Mouse (Mus musculus) CH12.LX (cell line): ENCODE measurements around the gene Col8a1. TPM values are rescaled to one million over a fixed set of nuclear protein-coding genes. Genes with fewer than 3 reads are reported as not detected.
A peak's percentile ranks its signal among the peaks of the same experiment; 100 is the strongest.

ENCODE experiments used
- DNase-seq: peaks from one replicate; pipeline ENCODE4 v3.0.0-alpha.2; 2013; ENCODE audit errors: extremely low read depth
- H3K27ac ChIP-seq: 2 replicates; pipeline ENCODE4 v1.5.1; 2012; ENCODE audit warnings: low read depth, mild to moderate bottlenecking, control low read depth, moderate library complexity; ENCODE audit not compliant: insufficient read depth
- H3K27me3 ChIP-seq: replicated peaks from 2 replicates; pipeline ENCODE3; 2012; ENCODE audit warnings: inconsistent platforms
- H3K36me3 ChIP-seq, 2 experiments: replicated peaks in 1 of 2; 2 replicates each; pipeline versions ENCODE3 to v1.6.1; 2012; ENCODE audit warnings: inconsistent platforms in 1 of 2, low read length in 1 of 2, mild to moderate bottlenecking in 1 of 2, mixed read lengths in 1 of 2, moderate library complexity in 1 of 2; ENCODE audit not compliant: control insufficient read depth in 1 of 2, insufficient read depth in 1 of 2
- H3K4me1 ChIP-seq, 2 experiments: 2 replicates each; pipeline ENCODE4 v1.6.1; 2012; ENCODE audit warnings: inconsistent platforms in 1 of 2, moderate library complexity in 1 of 2; ENCODE audit not compliant: insufficient read depth in 2 of 2, control insufficient read depth in 1 of 2
- H3K4me2 ChIP-seq: 2 replicates; pipeline ENCODE4 v1.6.1; 2012; ENCODE audit warnings: low read depth, mild to moderate bottlenecking, control low read depth; ENCODE audit not compliant: poor library complexity, insufficient read depth, severe bottlenecking
- H3K4me3 ChIP-seq, 3 experiments: fragments of 150-350 bp in 1 of 3; sonication (generic) in 1 of 3; replicated peaks in 1 of 3; 2 replicates each; pipeline versions ENCODE3 to v1.5.1; 2011 to 2012; ENCODE audit warnings: low read depth in 2 of 3, low read length in 2 of 3, mild to moderate bottlenecking in 2 of 3, moderate library complexity in 2 of 3, control low read depth in 1 of 3, improper control_type of control experiment in 1 of 3, inconsistent platforms in 1 of 3, mixed read lengths in 1 of 3; ENCODE audit not compliant: poor library complexity in 1 of 3
- H3K79me2 ChIP-seq: replicated peaks from 2 replicates; pipeline ENCODE4 v1.6.1; 2012; ENCODE audit warnings: mild to moderate bottlenecking, moderate library complexity; ENCODE audit not compliant: control insufficient read depth, poor library complexity, insufficient read depth, severe bottlenecking; ENCODE audit errors: extremely low read depth
- H3K9ac ChIP-seq: 2 replicates; pipeline ENCODE4 v1.6.1; 2012; ENCODE audit warnings: low read depth, mild to moderate bottlenecking, control low read depth, moderate library complexity; ENCODE audit not compliant: insufficient read depth
- H3K9me3 ChIP-seq: replicated peaks from 2 replicates; pipeline ENCODE3; 2012; ENCODE audit warnings: low read length, inconsistent platforms, mixed read lengths
- BHLHE40 ChIP-seq: IDR thresholded peaks from 2 replicates; pipeline ENCODE4 v1.6.1; 2011; ENCODE audit warnings: mild to moderate bottlenecking, low read depth, low read length, improper control_type of control experiment
- CHD1 ChIP-seq: IDR thresholded peaks from 2 replicates; pipeline ENCODE4 v1.6.1; 2012; ENCODE audit warnings: low read depth, low read length, improper control_type of control experiment, inconsistent platforms
- CHD2 ChIP-seq: IDR thresholded peaks from 2 replicates; pipeline ENCODE4 v1.6.1; 2011; ENCODE audit warnings: low read length, improper control_type of control experiment
- CTCF ChIP-seq, 2 experiments: IDR thresholded peaks in 1 of 2; conservative IDR thresholded peaks in 1 of 2; 2 replicates each; pipeline ENCODE4 v1.5.1; 2011 to 2012; ENCODE audit warnings: low read depth in 2 of 2, low read length in 2 of 2, improper control_type of control experiment in 1 of 2, inconsistent platforms in 1 of 2, mild to moderate bottlenecking in 1 of 2, moderate library complexity in 1 of 2
- E2F4 ChIP-seq: IDR thresholded peaks from 2 replicates; pipeline ENCODE4 v1.6.1; 2011; ENCODE audit warnings: low read depth, low read length, improper control_type of control experiment; ENCODE audit not compliant: insufficient replicate concordance
- ELF1 ChIP-seq: IDR thresholded peaks from 2 replicates; pipeline ENCODE4 v1.6.1; 2014; ENCODE audit warnings: low read depth, mild to moderate bottlenecking, inconsistent platforms, low read length, improper control_type of control experiment
- EP300 ChIP-seq: IDR thresholded peaks from 2 replicates; pipeline ENCODE4 v1.6.1; 2011; ENCODE audit warnings: low read length, improper control_type of control experiment
- ETS1 ChIP-seq: conservative IDR thresholded peaks from 2 replicates; pipeline ENCODE4 v1.6.1; 2012; ENCODE audit warnings: low read depth, mild to moderate bottlenecking, inconsistent platforms, low read length, improper control_type of control experiment, moderate library complexity
- GABPA ChIP-seq: IDR thresholded peaks from 2 replicates; pipeline ENCODE4 v1.6.1; 2012; ENCODE audit warnings: low read depth, low read length, improper control_type of control experiment, inconsistent platforms; ENCODE audit not compliant: insufficient replicate concordance
- HCFC1 ChIP-seq: IDR thresholded peaks from 2 replicates; pipeline ENCODE4 v1.6.1; 2012; ENCODE audit warnings: low read depth, mild to moderate bottlenecking, inconsistent platforms, low read length, improper control_type of control experiment
- IRF4 ChIP-seq: IDR thresholded peaks from 2 replicates; pipeline ENCODE4 v1.6.1; 2014; ENCODE audit warnings: low read depth, mild to moderate bottlenecking, inconsistent platforms, low read length, improper control_type of control experiment
- JUN ChIP-seq: IDR thresholded peaks from 2 replicates; pipeline ENCODE4 v1.6.1; 2011; ENCODE audit warnings: low read depth, mild to moderate bottlenecking, low read length, improper control_type of control experiment, moderate library complexity; ENCODE audit not compliant: insufficient read depth
- JUND ChIP-seq: conservative IDR thresholded peaks from 2 replicates; pipeline ENCODE4 v1.6.1; 2011; ENCODE audit warnings: low read depth, low read length, improper control_type of control experiment
- KAT2A ChIP-seq: IDR thresholded peaks from 2 replicates; pipeline ENCODE4 v1.6.1; 2012; ENCODE audit warnings: low read length, improper control_type of control experiment, inconsistent platforms; ENCODE audit not compliant: insufficient replicate concordance
- MAFK ChIP-seq: IDR thresholded peaks from 2 replicates; pipeline ENCODE4 v1.6.1; 2011; ENCODE audit warnings: low read length, improper control_type of control experiment; ENCODE audit not compliant: insufficient replicate concordance
- MAX ChIP-seq: IDR thresholded peaks from 2 replicates; pipeline ENCODE4 v1.6.1; 2011; ENCODE audit warnings: low read length, improper control_type of control experiment
- MAZ ChIP-seq: IDR thresholded peaks from 2 replicates; pipeline ENCODE4 v1.6.1; 2012; ENCODE audit warnings: low read depth, mild to moderate bottlenecking, inconsistent platforms, low read length, improper control_type of control experiment, moderate library complexity
- MEF2A ChIP-seq: IDR thresholded peaks from 2 replicates; pipeline ENCODE4 v1.6.1; 2014; ENCODE audit warnings: low read depth, mild to moderate bottlenecking, inconsistent platforms, low read length, improper control_type of control experiment, borderline replicate concordance
- MXI1 ChIP-seq: IDR thresholded peaks from 2 replicates; pipeline ENCODE4 v1.6.1; 2011; ENCODE audit warnings: mild to moderate bottlenecking, low read depth, low read length, improper control_type of control experiment
- MYC ChIP-seq: IDR thresholded peaks from 2 replicates; pipeline ENCODE4 v1.6.1; 2011; ENCODE audit warnings: low read depth, mild to moderate bottlenecking, improper control_type of control experiment, low read length
- NELFE ChIP-seq: IDR thresholded peaks from 2 replicates; pipeline ENCODE4 v1.6.1; 2011; ENCODE audit warnings: low read depth, low read length, improper control_type of control experiment
- NRF1 ChIP-seq: IDR thresholded peaks from 2 replicates; pipeline ENCODE4 v1.6.1; 2014; ENCODE audit warnings: low read depth, mild to moderate bottlenecking, inconsistent platforms, low read length, improper control_type of control experiment, moderate library complexity
- PAX5 ChIP-seq: IDR thresholded peaks from 2 replicates; pipeline ENCODE4 v1.6.1; 2012; ENCODE audit warnings: low read length, inconsistent platforms, mixed read lengths
- POLR2A ChIP-seq: IDR thresholded peaks from 2 replicates; pipeline ENCODE4 v1.6.1; 2011; ENCODE audit warnings: low read depth, mild to moderate bottlenecking, improper control_type of control experiment, low read length
- POLR2AphosphoS2 ChIP-seq: IDR thresholded peaks from 2 replicates; pipeline ENCODE4 v1.6.1; 2011; ENCODE audit warnings: low read depth, low read length, improper control_type of control experiment
- RAD21 ChIP-seq: IDR thresholded peaks from 2 replicates; pipeline ENCODE4 v1.6.1; 2011; ENCODE audit warnings: low read depth, mild to moderate bottlenecking, low read length, improper control_type of control experiment, moderate library complexity
- RCOR1 ChIP-seq: conservative IDR thresholded peaks from 2 replicates; pipeline ENCODE4 v1.6.1; 2012; ENCODE audit warnings: low read depth, mild to moderate bottlenecking, inconsistent platforms, low read length, improper control_type of control experiment
- SIN3A ChIP-seq: IDR thresholded peaks from 2 replicates; pipeline ENCODE4 v1.6.1; 2012; ENCODE audit warnings: low read length, improper control_type of control experiment, inconsistent platforms
- SMC3 ChIP-seq: IDR thresholded peaks from 2 replicates; pipeline ENCODE4 v1.6.1; 2011; ENCODE audit warnings: low read depth, low read length, improper control_type of control experiment
- TBP ChIP-seq: conservative IDR thresholded peaks from 2 replicates; pipeline ENCODE4 v1.6.1; 2011; ENCODE audit warnings: low read depth, low read length, improper control_type of control experiment
- TCF12 ChIP-seq: IDR thresholded peaks from 2 replicates; pipeline ENCODE4 v1.6.1; 2014; ENCODE audit warnings: low read depth, mild to moderate bottlenecking, inconsistent platforms, low read length, improper control_type of control experiment
- UBTF ChIP-seq: IDR thresholded peaks from 2 replicates; pipeline ENCODE4 v1.6.1; 2012; ENCODE audit warnings: low read depth, mild to moderate bottlenecking, inconsistent platforms, low read length, improper control_type of control experiment, moderate library complexity
- USF1 ChIP-seq: IDR thresholded peaks from 2 replicates; pipeline ENCODE4 v1.6.1; 2014; ENCODE audit warnings: low read depth, mild to moderate bottlenecking, inconsistent platforms, low read length, improper control_type of control experiment
- USF2 ChIP-seq: conservative IDR thresholded peaks from 2 replicates; pipeline ENCODE4 v1.6.1; 2011; ENCODE audit warnings: low read depth, low read length, improper control_type of control experiment
- ZC3H11A ChIP-seq: IDR thresholded peaks from 2 replicates; pipeline ENCODE4 v1.6.1; 2012; ENCODE audit warnings: low read depth, mild to moderate bottlenecking, inconsistent platforms, low read length, improper control_type of control experiment
- ZKSCAN1 ChIP-seq: IDR thresholded peaks from 2 replicates; pipeline ENCODE4 v1.6.1; 2012; ENCODE audit warnings: low read depth, inconsistent platforms, low read length, improper control_type of control experiment, borderline replicate concordance
- ZMIZ1 ChIP-seq: IDR thresholded peaks from 2 replicates; pipeline ENCODE4 v1.6.1; 2012; ENCODE audit warnings: low read depth, mild to moderate bottlenecking, inconsistent platforms, low read length, improper control_type of control experiment
- ZNF384 ChIP-seq: IDR thresholded peaks from 2 replicates; pipeline ENCODE4 v1.6.1; 2012; ENCODE audit warnings: low read depth, low read length, improper control_type of control experiment, inconsistent platforms
- dilution Hi-C: fragments of 300-500 bp; cut with MboI; formaldehyde crosslinking; loops from 2 replicates; pipeline ENCODE4 v1.14.3; 2020; ENCODE audit warnings: low sequenced_read_pairs; ENCODE audit not compliant: extremely low pct_unique_long_range_greater_than_20kb, extremely low pct_ligation_motif_present
- in situ Hi-C: fragments of 300-500 bp; cut with MboI; formaldehyde crosslinking; loops from 3 replicates; pipeline ENCODE4 v1.14.3; 2019; ENCODE audit warnings: low sequenced_read_pairs, low pct_ligation_motif_present, low pct_unique_long_range_greater_than_20kb, mixed read lengths
- polyA plus RNA-seq: library from polyadenylated mRNA; unstranded; fragments of >175 nt; gene quantifications from 2 replicates; pipeline ENCODE4 v1.2.1, GENCODE M21; 2012; ENCODE audit warnings: low read depth; ENCODE audit not compliant: insufficient read length
- total RNA-seq, 2 experiments: library from RNA; depleted of rRNA; stranded (reverse); fragments of 300-350 nt in 1 of 2; fragments of >200 nt in 1 of 2; gene quantifications; 2 replicates each; pipeline ENCODE4 v1.2.3; 2012 to 2014

Gene Col8a1
- total and polyA plus RNA-seq, 3 experiments: not detected

- Histone ChIP-seq H3K4me3 (no peak overlapping the region), H3K79me2 (peaks cover 5% of the 10 kb centered on the region; the same call in 1 of the 2 replicates), H3K9me3 (no peaks in the 10 kb centered on the region), H3K27ac (no peak overlapping the region), H3K36me3 (peaks cover 0 to 20% of the 10 kb centered on the region in 2 experiments), H3K9ac (no peak overlapping the region), H3K27me3 (no peaks in the 10 kb centered on the region), H3K4me1 (no peaks in the 10 kb centered on the region), H3K4me2 (no peak overlapping the region)
- peak; percentile 68 for DNase-seq
- in situ Hi-C loops: no loop called here
- dilution Hi-C loops: no loop called here
- TF ChIP-seq TCF12 (no peak), JUN (no peak), MXI1 (no peak), CTCF (conservative IDR thresholded peaks at IDR 0.05 in 1 of 2, IDR thresholded peaks at IDR 0.05 in 1 of 2; ENCODE audit: low read depth in 2 of 2, low read length in 2 of 2) (peak; percentile 93 to 95), MAX (0 out of 2 replicates have a peak, but pooled peaks have one; percentile 26), ETS1 (no peak), SIN3A (no peak), MYC (no peak), PAX5 (no peak), MEF2A (no peak), GABPA (no peak), POLR2A (no peak), POLR2AphosphoS2 (no peak), NRF1 (no peak), E2F4 (no peak), USF1 (no peak), IRF4 (no peak), MAFK (peak; percentile 18; the same call in 1 of the 2 replicates), NELFE (no peak), ZKSCAN1 (no peak), EP300 (no peak), MAZ (peak; percentile 52; the same call in 1 of the 2 replicates), SMC3 (peak; percentile 90), ZNF384 (peak; percentile 86), KAT2A (no peak), HCFC1 (no peak), ZC3H11A (peak; percentile 86), CHD1 (no peak), JUND (no peak), TBP (no peak), ZMIZ1 (no peak), ELF1 (no peak), CHD2 (no peak), RAD21 (peak; percentile 98), RCOR1 (no peak), USF2 (no peak), BHLHE40 (no peak), UBTF (no peak)
Observed at GRCm38 (mm10) chr16:57593422-57594157, 160.9 kb downstream of the Col8a1 start.
